Mouse (Mus musculus): ENCODE results near the gene Supt6.

Supt6 gene

DNA sequence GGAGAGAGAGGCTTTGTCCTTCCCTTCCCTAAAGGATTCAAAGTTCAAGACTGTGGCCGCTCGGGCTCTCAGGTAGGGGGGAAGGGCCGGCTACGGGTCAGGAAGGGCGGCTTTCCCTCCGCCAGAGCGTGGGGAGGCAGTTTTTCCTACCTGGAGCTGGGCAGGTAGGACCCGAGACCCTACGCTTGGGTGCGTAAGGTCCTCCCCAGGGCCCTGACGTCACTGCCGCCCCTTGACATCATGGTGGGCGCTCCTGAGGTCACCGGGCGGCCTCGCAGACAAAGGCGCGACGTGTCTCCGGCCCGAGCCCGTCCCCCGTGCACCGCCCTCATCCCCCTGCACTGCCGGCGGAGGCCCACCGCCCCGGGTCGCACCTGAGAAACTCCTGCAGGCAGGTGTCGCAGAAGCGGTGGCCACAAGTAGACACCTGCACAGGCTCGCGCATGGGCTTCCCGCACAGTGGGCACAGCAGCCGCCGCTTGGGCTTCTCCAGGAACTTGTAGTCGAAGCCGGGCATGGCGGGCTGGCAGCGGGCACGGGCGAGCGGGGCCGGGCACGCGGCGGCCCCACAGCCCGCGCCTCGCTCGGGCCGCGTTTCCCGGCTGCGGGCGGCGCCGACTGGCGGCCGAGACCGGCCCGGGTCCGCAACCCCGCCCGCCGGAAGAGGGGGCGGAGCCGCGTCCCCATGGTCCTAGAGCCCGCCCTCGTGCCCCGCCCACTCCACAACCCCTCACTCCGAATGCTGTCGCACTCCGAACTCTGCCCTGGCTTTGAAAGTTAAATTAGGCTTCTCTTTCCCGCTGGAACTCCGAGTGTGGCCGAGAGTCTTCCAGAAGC lies 80.6 kb downstream of the Supt6 start, which contains the start of gene Traf4:
Traf4 (minus strand) TSS at position 666 of the 837 bp plus-strand sequence.
- peak; percentile 94 for DNase-seq

DNA sequence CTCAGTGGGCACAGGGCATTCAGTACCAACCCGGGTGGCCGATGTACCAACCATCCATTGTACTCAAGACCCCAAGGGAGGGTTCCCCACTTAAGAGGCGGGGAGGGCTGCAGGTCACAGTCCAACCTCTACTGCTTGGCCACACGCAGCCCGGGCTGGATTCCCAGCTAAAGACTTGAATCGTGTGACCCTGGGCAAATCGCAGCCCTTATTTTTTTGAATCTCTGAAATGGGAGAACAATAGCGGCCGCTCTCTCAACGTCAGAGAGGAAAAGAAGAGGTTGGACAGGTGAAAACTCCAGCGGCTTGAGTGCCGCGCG lies 81.2 kb downstream of the Supt6 start:
- DNase-seq, result no peak

DNA sequence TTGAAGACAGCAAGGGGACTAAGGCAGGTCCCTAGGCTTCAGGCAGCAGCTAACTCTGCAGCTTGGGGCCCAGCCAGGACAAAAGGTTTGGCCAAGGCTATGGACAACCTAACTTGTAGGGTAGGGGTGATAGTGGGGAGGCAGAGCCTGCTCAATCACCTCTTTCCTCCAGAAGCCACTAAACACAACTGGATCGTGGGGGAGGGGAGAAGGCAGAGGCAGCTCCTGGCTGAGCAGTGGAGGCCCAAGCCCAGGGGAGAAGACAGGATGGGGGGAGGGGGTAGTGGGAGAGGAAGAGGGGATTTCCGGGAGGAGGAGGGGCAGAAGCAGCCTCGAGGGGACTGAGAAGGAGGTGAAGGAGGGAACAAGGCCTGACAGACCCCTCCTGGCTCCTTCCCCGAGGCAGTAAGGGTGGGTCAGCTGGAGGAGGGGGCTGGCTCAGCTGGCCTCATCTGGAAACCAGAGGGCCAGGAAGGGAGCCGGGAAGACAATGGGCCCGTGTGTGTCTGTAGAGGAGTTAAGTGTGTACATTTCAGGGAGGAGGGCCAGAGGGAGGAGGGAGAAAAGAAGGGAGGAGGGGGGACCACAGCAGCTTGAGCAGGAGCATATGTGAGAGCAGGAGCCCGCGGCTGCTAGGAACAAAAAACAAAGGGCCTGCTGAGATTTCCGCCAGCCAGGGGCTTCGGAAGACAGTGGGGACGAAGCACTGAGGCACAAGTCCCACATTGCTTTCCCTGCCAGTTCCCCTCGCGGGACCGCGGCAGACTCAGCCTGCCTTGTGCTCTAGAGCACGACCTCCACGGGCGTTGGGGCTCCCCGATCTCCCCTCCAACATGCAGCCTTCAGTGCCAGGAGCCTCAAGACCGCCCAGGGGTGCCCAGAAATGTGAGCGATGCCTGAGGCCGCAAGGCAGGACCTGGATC lies 81.8 kb downstream of the Supt6 start:
- peak; percentile 72 for DNase-seq

DNA sequence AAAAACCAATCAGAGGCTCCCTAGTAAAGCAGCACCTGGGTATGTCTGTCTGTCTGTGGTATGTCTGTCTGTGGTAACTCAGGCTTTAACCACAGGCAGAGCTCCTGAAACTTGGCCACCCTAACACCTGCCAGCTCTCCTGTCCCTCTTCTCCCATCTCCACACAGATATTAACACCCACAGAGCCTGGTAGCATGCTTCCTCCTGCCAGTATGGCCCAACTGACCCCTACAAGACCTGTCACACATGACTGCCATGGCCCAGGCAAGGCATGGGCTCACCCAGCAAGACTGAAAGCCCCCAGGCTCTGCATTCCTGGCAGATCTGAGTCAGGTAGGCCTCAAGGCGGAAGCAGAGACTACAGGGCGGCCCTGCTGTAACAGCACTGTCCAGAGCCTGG lies 82.7 kb downstream of the Supt6 start:
- no peak for DNase-seq

DNA sequence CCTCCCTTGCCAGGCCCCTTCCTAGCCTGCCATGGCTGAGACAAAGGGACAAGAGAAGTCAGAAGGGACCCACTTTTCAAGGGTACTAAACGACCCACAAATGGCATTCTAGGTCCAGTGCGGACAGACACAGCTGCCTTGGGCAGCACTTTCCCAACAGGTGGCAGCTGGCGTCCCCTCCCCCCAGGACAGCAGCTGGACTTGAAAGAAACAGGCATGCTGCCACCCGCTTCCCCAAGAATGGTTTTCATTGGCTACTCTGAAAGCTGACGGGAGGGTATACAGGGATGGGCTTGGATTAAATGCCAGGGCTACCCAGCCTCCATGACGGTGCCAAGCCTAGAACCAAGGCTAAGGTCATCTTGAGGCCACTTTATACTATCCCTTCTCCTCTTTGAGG lies 83.3 kb downstream of the Supt6 start:
- DNase-seq, result no peak

DNA sequence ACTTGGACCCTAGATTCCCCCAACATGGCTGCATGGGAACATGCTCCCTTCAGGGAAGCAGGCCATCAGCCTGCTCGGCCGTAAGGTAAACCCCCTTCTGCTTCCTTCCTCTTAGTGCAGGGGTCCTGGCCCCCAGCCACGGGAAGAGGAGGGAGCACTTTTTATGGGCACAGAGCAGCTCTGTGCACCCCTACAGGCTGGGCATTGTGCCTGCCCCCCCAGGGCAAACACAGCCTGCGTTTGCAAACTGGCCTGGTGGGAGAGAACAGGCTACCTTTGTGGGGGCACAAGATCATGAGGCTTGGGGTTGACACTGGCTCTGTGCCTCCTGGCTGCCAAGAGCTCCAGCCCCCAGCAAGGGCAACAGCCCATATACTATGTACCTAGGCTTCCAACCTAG lies 83.8 kb downstream of the Supt6 start:
- DNase-seq, result no peak

DNA sequence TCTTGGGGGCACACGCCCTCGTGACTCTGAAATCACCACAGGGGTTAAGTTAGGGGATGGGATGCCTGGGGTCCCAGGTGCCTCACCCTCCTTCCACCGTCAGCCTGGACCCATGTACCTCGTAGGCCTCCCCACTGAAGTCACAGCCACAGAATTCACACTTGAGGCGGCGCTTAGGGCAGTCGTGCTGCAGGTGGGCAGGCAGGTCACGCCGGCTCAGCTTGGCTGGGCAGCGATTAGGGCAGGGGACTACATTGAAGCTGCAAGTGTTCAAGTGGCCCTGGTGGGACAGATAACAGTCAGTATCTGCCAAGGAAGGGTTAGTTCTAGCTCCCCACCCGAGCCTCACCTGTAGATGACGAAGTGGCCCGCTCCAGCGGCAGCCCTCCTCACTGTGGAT lies 84.6 kb downstream of the Supt6 start:
- no peak for DNase-seq

DNA sequence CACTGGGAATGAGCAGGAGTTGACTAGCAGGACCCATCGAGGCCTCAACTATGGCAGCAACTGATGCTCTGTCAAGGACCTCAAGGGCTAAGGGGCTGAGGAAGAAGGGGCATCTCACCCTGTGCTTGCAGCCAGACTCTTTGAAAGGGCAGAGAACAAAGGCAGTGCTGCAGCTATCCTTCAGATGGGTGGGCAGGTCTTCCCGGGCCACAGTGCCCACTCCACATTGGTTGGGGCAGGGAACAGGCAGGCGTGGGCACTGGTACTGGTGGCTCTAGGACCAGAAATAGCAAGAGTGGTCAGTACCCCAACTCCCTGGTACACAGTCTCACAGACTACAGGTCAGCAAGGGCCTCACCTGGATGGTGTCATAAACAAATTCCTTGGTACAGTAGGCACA lies 85.1 kb downstream of the Supt6 start:
- no peak for DNase-seq

DNA sequence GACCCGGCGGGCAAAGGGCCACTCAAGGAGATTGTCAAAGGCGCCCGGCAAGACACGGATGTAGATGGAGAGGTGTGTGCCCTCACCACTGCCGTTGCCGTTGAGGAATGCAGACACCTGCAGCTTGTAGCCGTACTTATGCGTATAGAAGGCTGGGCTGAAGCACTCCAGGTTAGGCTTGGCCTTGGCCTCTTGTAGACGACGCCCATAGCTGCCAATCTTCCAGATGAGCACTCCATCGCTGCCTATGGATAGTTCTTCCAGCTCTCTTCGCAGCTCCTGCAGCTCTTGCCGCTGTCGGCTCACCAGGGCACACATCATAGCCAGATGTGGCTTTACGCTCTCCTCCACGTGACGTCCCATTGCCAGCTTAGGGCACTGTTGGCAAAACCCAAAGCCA lies 85.6 kb downstream of the Supt6 start:
- DNase-seq, result no peak

DNA sequence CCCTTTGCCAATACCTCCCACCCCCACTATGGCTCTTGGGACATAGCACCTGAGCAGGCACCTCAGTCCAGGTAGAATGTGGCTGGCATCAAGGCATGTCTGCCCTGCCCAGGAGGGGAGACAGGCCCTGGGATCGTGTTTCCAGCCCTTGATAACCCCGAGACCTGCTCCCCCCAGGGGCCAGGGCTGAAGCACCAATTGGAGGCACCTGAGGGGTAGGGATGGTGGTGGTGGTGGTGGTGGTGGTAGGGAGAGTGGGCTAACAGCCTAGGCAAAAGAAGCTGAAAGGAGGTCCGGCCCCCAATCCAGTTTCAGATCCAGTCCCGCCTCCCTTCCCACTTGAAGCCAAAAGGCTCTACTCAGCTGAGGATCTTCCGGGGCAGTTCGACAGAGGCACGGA lies 86.2 kb downstream of the Supt6 start:
- no peak for DNase-seq

DNA sequence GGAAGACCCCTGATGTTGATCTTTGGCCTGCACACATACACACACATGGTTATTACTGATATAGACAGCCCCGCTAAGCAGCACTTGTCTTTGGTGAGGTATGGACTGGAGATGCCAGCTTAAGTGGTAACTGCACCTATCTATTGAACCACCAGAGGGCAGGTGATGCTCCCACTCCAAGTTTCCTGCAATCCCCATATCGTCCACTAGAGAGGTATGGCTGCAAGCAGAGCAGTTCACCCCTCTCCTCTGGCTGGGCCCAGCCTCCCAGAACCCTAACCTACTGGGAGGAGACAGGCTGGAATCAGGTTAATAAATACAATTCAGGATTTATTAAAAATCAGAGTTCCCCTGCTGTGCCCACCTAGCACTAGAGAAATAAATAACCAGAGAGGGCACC lies 86.7 kb downstream of the Supt6 start:
- peak; percentile 82 for DNase-seq
